Mouse (Mus musculus) midbrain, postnatal 0 days (tissue): ENCODE data around the gene Gm17482. TPM values are rescaled to one million over a fixed set of nuclear protein-coding genes. Genes with fewer than 3 reads are reported as not detected.
A peak's percentile ranks its signal among the peaks of the same experiment; 100 is the strongest.

Source experiments
- ATAC-seq: fragments of 200-750 bp; cut with Nextera tagmentation; 2 replicates; pipeline ENCODE4 v1.8.0; 2017; ENCODE audit warnings: moderate number of reproducible peaks, mild to moderate bottlenecking, moderate TSS enrichment, moderate library complexity; ENCODE audit not compliant: low FRiP score
- DNase-seq: peaks from one replicate; pipeline ENCODE4 v3.0.0-alpha.2; 2015; ENCODE audit warnings: low spot score
- H3K27ac ChIP-seq: fragments of 300-500 bp; sonication (generic); 2 replicates; pipeline ENCODE4 v1.5.1; 2014; ENCODE audit warnings: low read depth, mild to moderate bottlenecking, low read length, mixed read lengths
- H3K27me3 ChIP-seq: fragments of 300-500 bp; sonication (generic); 2 replicates; pipeline ENCODE4 v1.6.1; 2014; ENCODE audit warnings: low read length, control low read depth, mixed read lengths; ENCODE audit not compliant: insufficient read depth
- H3K36me3 ChIP-seq: fragments of 300-500 bp; sonication (generic); 2 replicates; pipeline ENCODE4 v1.6.1; 2014; ENCODE audit warnings: low read length, control low read depth, mixed read lengths; ENCODE audit not compliant: insufficient read depth
- H3K4me1 ChIP-seq: fragments of 300-500 bp; sonication (generic); 2 replicates; pipeline ENCODE4 v1.6.1; 2014; ENCODE audit warnings: mild to moderate bottlenecking, control low read depth, antibody characterized with exemption, low read length, mixed read lengths; ENCODE audit not compliant: insufficient read depth
- H3K4me2 ChIP-seq: fragments of 300-500 bp; sonication (generic); 2 replicates; pipeline ENCODE4 v1.6.1; 2014; ENCODE audit warnings: low read depth, mild to moderate bottlenecking, low read length, mixed read lengths; ENCODE audit not compliant: poor library complexity, severe bottlenecking
- H3K4me3 ChIP-seq: fragments of 300-500 bp; sonication (generic); 2 replicates; pipeline ENCODE4 v1.5.1; 2014; ENCODE audit warnings: low read depth, mild to moderate bottlenecking, low read length, moderate library complexity
- H3K9ac ChIP-seq: fragments of 300-500 bp; sonication (generic); replicated peaks from 2 replicates; pipeline ENCODE4 v1.6.1; 2014; ENCODE audit warnings: mild to moderate bottlenecking, low read length, moderate library complexity, mixed read lengths; ENCODE audit not compliant: poor library complexity, severe bottlenecking
- H3K9me3 ChIP-seq: fragments of 300-500 bp; sonication (generic); 2 replicates; pipeline ENCODE4 v1.6.1; 2016; ENCODE audit warnings: low read length, control low read depth
- CTCF ChIP-seq: IDR thresholded peaks from 2 replicates; pipeline ENCODE4 v1.5.1; 2016; ENCODE audit warnings: antibody characterized with exemption, mild to moderate bottlenecking
- WGBS: fragments of 180-500 bp; shearing (Covaris S2); extraction: QIAGEN DNeasy Blood & Tissue Kit; methylation state at CpG from one replicate; pipeline ENCODE4 v1.1.7; 2014; 5-methylcytosine and 5-hydroxymethylcytosine counted together
- polyA plus RNA-seq: library from polyadenylated mRNA; unstranded; fragments of >200 nt; fragmentation: Nextera tagmentation; extraction: Ambion mirVana; gene quantifications from 2 replicates; pipeline ENCODE4 v1.2.1, GENCODE M21; 2015
- total RNA-seq: library from RNA; depleted of rRNA; stranded (reverse); fragments of >200 nt; gene quantifications from 2 replicates; pipeline ENCODE4 v1.2.3, GENCODE M21; 2014

The Gm17482 gene
- total and polyA plus RNA-seq, 2 experiments from 2014 or later, result not detected

GRCm38 (mm10) chr6:115252099-115252873 lies 25.1 kb downstream of the Gm17482 start, which contains the start of gene Timp4:
TSS of gene Timp4 (minus strand) at chr6:115252205.
- TF ChIP-seq CTCF, result no peak
- DNase-seq, result peak; percentile 81
- H3K4me1 ChIP-seq, result no peaks in the 10 kb centered on the region
- peak within 1 kb of the TSS; percentile 35 for H3K4me2 ChIP-seq
- peak; percentile 82 for ATAC-seq
- H3K27ac ChIP-seq, result peak within 1 kb of the TSS; percentile 72
- H3K4me3 ChIP-seq, result peak within 1 kb of the TSS; percentile 10
- H3K9me3 ChIP-seq, result no peaks in the 10 kb centered on the region
- no peak within 1 kb of the TSS; the same call in 1 of the 2 replicates for H3K9ac ChIP-seq
- peaks cover 23% of the 10 kb centered on the region; the same call in 1 of the 2 replicates for H3K36me3 ChIP-seq
- WGBS, result 17% methylated on average over 9 of the region's 10 CpGs
- H3K27me3 ChIP-seq, result 0 out of 2 replicates have a peak, but pooled peaks cover 5% of the 10 kb centered on the region

- no peak overlapping the region for H3K27ac ChIP-seq
- H3K36me3 ChIP-seq, result peaks cover 10% of the 10 kb centered on the region; the same call in 1 of the 2 replicates
- TF ChIP-seq CTCF, result no peak
- H3K4me3 ChIP-seq, result no peak overlapping the region
- 86% methylated on average over 3 of the region's 3 CpGs for WGBS
- no peak for ATAC-seq
- no peaks in the 10 kb centered on the region for H3K9me3 ChIP-seq
- H3K4me2 ChIP-seq, result no peak overlapping the region
- H3K27me3 ChIP-seq, result no peaks in the 10 kb centered on the region
- H3K4me1 ChIP-seq, result no peaks in the 10 kb centered on the region
- no peak for DNase-seq
- H3K9ac ChIP-seq, result no peak overlapping the region
Measured at GRCm38 (mm10) chr6:115255171-115255570, 28.0 kb downstream of the Gm17482 start.

GRCm38 (mm10) chr6:115260507-115260906 lies 33.4 kb downstream of the Gm17482 start:
- no peak overlapping the region for H3K27ac ChIP-seq
- 89% methylated on average over 3 of the region's 3 CpGs for WGBS
- no peak for TF ChIP-seq CTCF

GRCm38 (mm10) chr6:115266791-115267190 lies 39.6 kb downstream of the Gm17482 start:
- no peak overlapping the region for H3K4me3 ChIP-seq
- peaks cover 50% of the 10 kb centered on the region for H3K36me3 ChIP-seq
- no peak for ATAC-seq
- H3K4me2 ChIP-seq, result no peak overlapping the region
- TF ChIP-seq CTCF, result no peak
- 84% methylated on average over 5 of the region's 5 CpGs for WGBS
- no peaks in the 10 kb centered on the region for H3K9me3 ChIP-seq
- no peak overlapping the region for H3K9ac ChIP-seq
- 0 out of 2 replicates have a peak, but pooled peaks cover under 1% of the 10 kb centered on the region for H3K4me1 ChIP-seq
- no peaks in the 10 kb centered on the region for H3K27me3 ChIP-seq
- no peak overlapping the region for H3K27ac ChIP-seq
- DNase-seq, result no peak

More at GRCm38 (mm10) chr6:115260507-115260906, 33.4 kb downstream of the Gm17482 start:
- peaks cover 24% of the 10 kb centered on the region for H3K36me3 ChIP-seq
- no peak overlapping the region for H3K9ac ChIP-seq
- no peaks in the 10 kb centered on the region for H3K9me3 ChIP-seq
- no peak overlapping the region for H3K4me3 ChIP-seq
- ATAC-seq (no peak), DNase-seq (no peak)
- no peaks in the 10 kb centered on the region for H3K27me3 ChIP-seq
- no peaks in the 10 kb centered on the region for H3K4me1 ChIP-seq
- no peak overlapping the region for H3K4me2 ChIP-seq

- H3K36me3 ChIP-seq, result peaks cover 43% of the 10 kb centered on the region
- no peak overlapping the region for H3K4me3 ChIP-seq
- H3K4me2 ChIP-seq, result no peak overlapping the region
- 0 out of 2 replicates have a peak, but pooled peaks cover 5% of the 10 kb centered on the region for H3K4me1 ChIP-seq
- ATAC-seq, result peak; percentile 72; the same call in 1 of the 2 replicates
- no peak overlapping the region for H3K9ac ChIP-seq
- no peaks in the 10 kb centered on the region for H3K9me3 ChIP-seq
- TF ChIP-seq CTCF, result peak; percentile 96
- WGBS, result 44% methylated on average over 2 of the region's 2 CpGs
- DNase-seq, result peak; percentile 88
- no peaks in the 10 kb centered on the region for H3K27me3 ChIP-seq
- no peak overlapping the region for H3K27ac ChIP-seq
Measured at GRCm38 (mm10) chr6:115267916-115268315, 40.8 kb downstream of the Gm17482 start.
